Comparison of ENCODE assay signal across 8 mouse cellular contexts in genomic region chr11:114829499-114830432, GRCm38 (mm10). TPM values are rescaled to one million over a fixed set of nuclear protein-coding genes. Genes with fewer than 3 reads are reported as not detected.
A peak's percentile ranks its signal among the peaks of the same experiment; 100 is the strongest.
DNase-seq lines count a peak whose midpoint lies in the region; ATAC-seq and TF ChIP-seq lines count a peak whose summit lies in the region.

No protein-coding gene starts in this region.

- H3K27ac ChIP-seq in layer of hippocampus, adult 2 months = peak overlapping the region; percentile 43; the same call in 1 of the 2 replicates
- H3K27ac ChIP-seq in embryonic fibroblast, embryonic 13.5 days (ENCODE audit: insufficient read depth, low read length) = peak overlapping the region; percentile 54
- peak overlapping the region; percentile 80 for H3K27ac ChIP-seq in heart, embryonic 16.5 days (ENCODE audit: low read length)
- H3K27ac ChIP-seq in stomach, embryonic 15.5 days = peak overlapping the region; percentile 84

- no peak for DNase-seq in layer of hippocampus, adult 2 months (ENCODE audit: low spot score in 2 of 2)
- no peak for DNase-seq in layer of hippocampus, adult 8-10 months (ENCODE audit: low spot score in 2 of 2)
- peak; percentile 87 for DNase-seq in kidney, postnatal 14 days
- DNase-seq in left cerebral cortex, postnatal 36 days (ENCODE audit: low spot score in 2 of 2) = no peak

- WGBS in heart, embryonic 16.5 days = 7% methylated on average over 24 of the region's 24 CpGs
- 5% methylated on average over 24 of the region's 24 CpGs for WGBS in stomach, embryonic 15.5 days

- intact Hi-C loops in left cerebral cortex, postnatal 36 days (cut with DNase I) = no loop called here

- TF ChIP-seq POLR2A in embryonic fibroblast, embryonic 13.5 days (IDR thresholded peaks at IDR 0.05; ENCODE audit: low read depth, low read length) = 0 out of 2 replicates have a peak, but pooled peaks have one; percentile 52

- H3K9me3 ChIP-seq in heart, embryonic 16.5 days (replicated peaks; ENCODE audit: control insufficient read depth, low read length) = no peaks in the 10 kb centered on the region
- H3K9me3 ChIP-seq in stomach, embryonic 15.5 days = no peaks in the 10 kb centered on the region

- H3K4me2 ChIP-seq in heart, embryonic 16.5 days (ENCODE audit: low read depth, low read length) = peak overlapping the region; percentile 71
- peak overlapping the region; percentile 69 for H3K4me2 ChIP-seq in stomach, embryonic 15.5 days

- no peaks in the 10 kb centered on the region for H3K27me3 ChIP-seq in heart, embryonic 16.5 days (ENCODE audit: control insufficient read depth, insufficient read depth, low read length)
- no peaks in the 10 kb centered on the region for H3K27me3 ChIP-seq in stomach, embryonic 15.5 days (replicated peaks)

- TF ChIP-seq CTCF in layer of hippocampus, adult 2 months (conservative IDR thresholded peaks at IDR 0.05) = no peak
- TF ChIP-seq CTCF in embryonic fibroblast, embryonic 13.5 days (IDR thresholded peaks at IDR 0.05; ENCODE audit: borderline replicate concordance, insufficient read depth, low read length) = no peak

- H3K9ac ChIP-seq in heart, embryonic 16.5 days (ENCODE audit: low read length) = peak overlapping the region; percentile 59
- H3K9ac ChIP-seq in stomach, embryonic 15.5 days = no peak overlapping the region

- H3K4me3 ChIP-seq in layer of hippocampus, adult 2 months = peak overlapping the region; percentile 36
- H3K4me3 ChIP-seq in embryonic fibroblast, embryonic 13.5 days (ENCODE audit: insufficient read depth, low read length) = no peak overlapping the region
- H3K4me3 ChIP-seq in heart, embryonic 16.5 days (ENCODE audit: low read length) = peak overlapping the region; percentile 45
- peak overlapping the region; percentile 30 for H3K4me3 ChIP-seq in stomach, embryonic 15.5 days (replicated peaks)

- H3K4me1 ChIP-seq in embryonic fibroblast, embryonic 13.5 days (ENCODE audit: control insufficient read depth, insufficient read depth, low read length) = no peaks in the 10 kb centered on the region; the same call in 1 of the 2 replicates
- peaks cover 15% of the 10 kb centered on the region for H3K4me1 ChIP-seq in heart, embryonic 16.5 days (ENCODE audit: control insufficient read depth, insufficient read depth, low read length)
- H3K4me1 ChIP-seq in stomach, embryonic 15.5 days = peaks cover 14% of the 10 kb centered on the region

- ATAC-seq in heart, embryonic 16.5 days (replicated peaks; ENCODE audit: extremely low read depth, insufficient read depth, low FRiP score) = peak; percentile 90
- ATAC-seq in megakaryocyte, adult 5-6 weeks (ENCODE audit: poor library complexity, severe bottlenecking) = peak; percentile 68
- ATAC-seq in stomach, embryonic 15.5 days (ENCODE audit: insufficient read depth, low FRiP score, low read depth) = peak; percentile 90

- no peaks in the 10 kb centered on the region for H3K36me3 ChIP-seq in heart, embryonic 16.5 days (ENCODE audit: control insufficient read depth, insufficient read depth)
- no peaks in the 10 kb centered on the region for H3K36me3 ChIP-seq in stomach, embryonic 15.5 days

RNA-seq across cellular contexts. Expression of gene Gprc5c, which starts 21.2 kb away (rescaled TPM):
- 1 to 10 TPM; 4.7 to 5.4 TPM for total RNA-seq in layer of hippocampus, adult 2 months (2021)
- 1 to 10 TPM; 4.3 to 7.2 (median 4.8) TPM for total RNA-seq in layer of hippocampus, adult 8-10 months (2022)
- polyA plus RNA-seq in embryonic fibroblast, embryonic 13.5 days (2011; ENCODE audit: insufficient read length, low read depth, missing spikeins) = 6.4 and 9.2 TPM in 2 replicates
- polyA plus RNA-seq in heart, embryonic 16.5 days (2015; fragmentation: Nextera tagmentation; extraction: Ambion mirVana) = 14.5 and 15.4 TPM in 2 replicates
- total RNA-seq in megakaryocyte, adult 5-6 weeks (2015) = 0.04 and 0.32 TPM in 2 replicates
- total RNA-seq in megakaryocyte, adult 5-6 weeks (2017) = 0.37 and 0.89 TPM in 2 replicates
- 26.7 and 27.4 TPM in 2 replicates for polyA plus RNA-seq in stomach, embryonic 15.5 days (2015; fragmentation: Nextera tagmentation; extraction: Ambion mirVana)
- total RNA-seq in left cerebral cortex, postnatal 36 days (2021) = 1 to 10 TPM; 4.7 to 8.0 TPM

RNA-seq across cellular contexts. Expression of gene Gpr142, which starts 31.0 kb away (rescaled TPM):
- not detected for total RNA-seq in layer of hippocampus, adult 2 months (2021)
- total RNA-seq in layer of hippocampus, adult 8-10 months (2022) = not detected
- not detected in 2 replicates for polyA plus RNA-seq in embryonic fibroblast, embryonic 13.5 days (2011; ENCODE audit: insufficient read length, low read depth, missing spikeins)
- not detected in 2 replicates for polyA plus RNA-seq in heart, embryonic 16.5 days (2015; fragmentation: Nextera tagmentation; extraction: Ambion mirVana)
- not detected in 2 replicates for total RNA-seq in megakaryocyte, adult 5-6 weeks (2015)
- not detected in 2 replicates for total RNA-seq in megakaryocyte, adult 5-6 weeks (2017)
- 0.54 and 0.58 TPM in 2 replicates for polyA plus RNA-seq in stomach, embryonic 15.5 days (2015; fragmentation: Nextera tagmentation; extraction: Ambion mirVana)
- total RNA-seq in left cerebral cortex, postnatal 36 days (2021) = not detected

RNA-seq across cellular contexts. Expression of gene Btbd17, which starts 34.0 kb away (rescaled TPM):
- 10 to 100 TPM; 21.7 to 22.9 TPM for total RNA-seq in layer of hippocampus, adult 2 months (2021)
- 10 to 100 TPM; 15.3 to 19.6 (median 17.4) TPM for total RNA-seq in layer of hippocampus, adult 8-10 months (2022)
- polyA plus RNA-seq in embryonic fibroblast, embryonic 13.5 days (2011; ENCODE audit: insufficient read length, low read depth, missing spikeins) = not detected in 2 replicates
- polyA plus RNA-seq in heart, embryonic 16.5 days (2015; fragmentation: Nextera tagmentation; extraction: Ambion mirVana) = not detected in 2 replicates
- total RNA-seq in megakaryocyte, adult 5-6 weeks (2015) = not detected in 2 replicates
- not detected in 2 replicates for total RNA-seq in megakaryocyte, adult 5-6 weeks (2017)
- 1.6 and 3.8 TPM in 2 replicates for polyA plus RNA-seq in stomach, embryonic 15.5 days (2015; fragmentation: Nextera tagmentation; extraction: Ambion mirVana)
- total RNA-seq in left cerebral cortex, postnatal 36 days (2021) = 10 to 100 TPM; 29.1 to 35.8 TPM

Comparison
In these comparisons a context has a peak if more than half of its experiments do, and no peak if none do; other contexts are left out.
1. RNA of gene Btbd17, which starts 34.0 kb away (total RNA-seq): 29.1 to 35.8 TPM in left cerebral cortex, postnatal 36 days, 21.7 to 22.9 TPM in layer of hippocampus, adult 2 months and 15.3 to 19.6 TPM in layer of hippocampus, adult 8-10 months; not detected in megakaryocyte, adult 5-6 weeks; every median in the first group is over 10 times any median in the second.
2. Peak in every context shown above with its lines, with median percentiles within 50 percentile points of each other: H3K27ac ChIP-seq and ATAC-seq.